Mouse (Mus musculus): ENCODE data around the gene Ntm. TPM values are rescaled to one million over a fixed set of nuclear protein-coding genes. Genes with fewer than 3 reads are reported as not detected.

Gene Ntm
- total RNA-seq, 2 experiments from 2014 or later: not detected

DNA sequence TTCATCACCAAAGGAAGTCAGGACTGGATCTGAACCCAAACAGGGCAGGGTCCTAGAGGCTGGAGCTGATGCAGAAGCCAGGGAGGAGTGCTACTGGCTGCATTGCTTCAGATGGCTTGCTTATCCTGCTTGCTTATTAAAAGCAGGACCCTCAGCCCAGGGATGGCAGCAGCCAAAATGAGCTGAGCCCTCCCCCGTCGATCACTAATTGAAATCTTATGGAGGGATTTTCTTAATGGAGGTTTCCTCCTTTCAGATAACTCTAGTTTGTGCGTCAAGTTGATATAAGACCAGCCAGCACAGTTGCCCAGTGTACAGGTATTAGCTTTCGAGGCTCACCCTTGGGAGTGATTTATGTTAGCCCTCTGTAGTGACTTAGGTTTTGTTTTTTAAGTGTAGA lies 826.9 kb downstream of the Ntm start:
- ATAC-seq (replicated peaks; ENCODE audit: low FRiP score, poor library complexity, severe bottlenecking): no peak

- no peak for ATAC-seq (replicated peaks; ENCODE audit: low FRiP score, poor library complexity, severe bottlenecking)
Measured at GRCm38 (mm10) chr9:29130717-29131292, 832.1 kb downstream of the Ntm start.

- no peak for ATAC-seq (replicated peaks; ENCODE audit: low FRiP score, poor library complexity, severe bottlenecking)
Measured at GRCm38 (mm10) chr9:29130316-29130715, 832.6 kb downstream of the Ntm start.

DNA sequence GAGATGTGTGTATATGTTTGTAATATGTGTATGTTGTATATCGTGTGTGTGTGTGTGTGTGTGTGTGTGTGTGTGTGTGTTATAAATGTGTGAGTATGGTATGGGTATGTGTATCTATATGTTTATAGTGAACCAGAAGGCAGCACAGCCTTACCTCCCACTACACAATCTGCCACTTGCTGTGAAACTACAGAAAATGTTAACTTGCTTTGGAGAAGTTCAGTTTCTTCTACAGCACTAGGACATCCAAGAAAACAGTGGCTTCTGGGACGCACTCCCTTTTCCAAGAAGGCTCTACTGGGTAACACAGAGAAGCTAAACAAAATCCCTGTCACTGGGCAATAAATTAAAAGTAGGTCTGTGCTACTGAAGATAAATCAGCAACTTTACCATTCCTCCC lies 834.5 kb downstream of the Ntm start:
- ATAC-seq (replicated peaks; ENCODE audit: low FRiP score, poor library complexity, severe bottlenecking): no peak

GRCm38 (mm10) chr9:29124455-29124854 lies 838.5 kb downstream of the Ntm start:
- no peak for ATAC-seq (replicated peaks; ENCODE audit: low FRiP score, poor library complexity, severe bottlenecking)

GRCm38 (mm10) chr9:29123828-29124227 lies 839.1 kb downstream of the Ntm start:
- no peak for ATAC-seq (replicated peaks; ENCODE audit: low FRiP score, poor library complexity, severe bottlenecking)

DNA sequence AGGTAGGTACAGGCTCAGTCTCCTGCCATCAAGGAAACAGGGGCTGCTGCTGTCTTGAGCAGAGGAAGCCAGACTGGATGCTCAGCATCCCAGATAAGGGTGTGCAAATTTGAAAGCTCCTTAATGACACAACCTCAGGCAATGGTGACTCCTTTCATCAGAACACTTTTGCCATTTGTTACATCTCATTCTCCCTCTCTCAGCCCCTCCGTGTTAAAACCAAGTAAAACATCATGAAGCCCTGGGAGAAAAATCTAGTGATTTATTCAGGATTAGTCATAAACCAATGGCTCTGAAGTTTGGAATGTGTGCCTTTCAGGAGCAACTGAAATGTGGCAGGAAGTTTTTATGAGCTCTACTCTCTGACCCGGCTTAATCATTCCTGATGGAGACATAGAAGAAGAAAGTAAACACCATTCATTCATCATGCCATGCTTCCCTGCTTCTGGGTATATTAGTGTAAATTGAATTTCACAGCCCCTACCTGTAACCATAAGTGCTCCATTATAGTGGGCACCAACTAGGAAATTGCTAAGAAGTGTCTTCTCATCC lies 845.3 kb downstream of the Ntm start:
- no peak for ATAC-seq (replicated peaks; ENCODE audit: low FRiP score, poor library complexity, severe bottlenecking)

DNA sequence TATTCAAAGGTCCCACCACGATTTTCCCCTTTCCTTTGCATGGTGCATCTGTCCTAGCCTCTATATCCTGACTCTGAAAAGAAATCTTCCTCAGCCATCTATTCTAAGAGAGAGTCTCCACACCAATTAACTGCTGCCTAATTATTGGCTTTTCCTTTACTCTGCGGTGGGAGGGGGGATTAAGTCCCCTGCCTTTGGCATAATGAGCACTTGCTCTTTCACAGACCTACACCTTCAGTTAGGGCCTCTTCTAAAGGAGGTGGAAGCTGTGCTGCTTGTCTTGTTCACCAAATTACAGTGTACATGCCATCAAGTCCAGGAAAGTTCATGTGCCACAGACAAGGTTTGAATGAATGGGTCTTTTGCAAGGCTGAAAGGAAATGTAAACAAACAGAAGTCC lies 847.6 kb downstream of the Ntm start:
- ATAC-seq (replicated peaks; ENCODE audit: low FRiP score, poor library complexity, severe bottlenecking): no peak

DNA sequence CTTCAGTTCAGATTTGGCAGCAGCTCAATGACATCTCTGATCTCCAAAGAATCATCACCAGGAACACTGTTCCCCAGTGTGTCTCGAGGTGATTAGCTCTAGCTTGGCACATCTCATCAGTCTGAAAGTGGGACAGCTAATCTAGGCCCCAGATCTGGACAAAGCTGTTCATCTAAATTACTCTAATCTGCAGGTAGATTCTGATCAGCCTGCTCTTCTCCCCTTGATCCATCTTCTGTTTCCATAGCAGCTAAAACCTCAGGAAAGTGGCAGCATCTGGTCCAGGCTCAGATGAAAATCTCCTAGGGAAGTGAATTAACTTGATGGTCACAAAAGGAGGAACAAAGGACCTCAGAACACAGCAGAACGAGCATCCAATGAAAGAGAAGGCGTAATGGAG lies 856.2 kb downstream of the Ntm start:
- no peak for ATAC-seq (replicated peaks; ENCODE audit: low FRiP score, poor library complexity, severe bottlenecking)

DNA sequence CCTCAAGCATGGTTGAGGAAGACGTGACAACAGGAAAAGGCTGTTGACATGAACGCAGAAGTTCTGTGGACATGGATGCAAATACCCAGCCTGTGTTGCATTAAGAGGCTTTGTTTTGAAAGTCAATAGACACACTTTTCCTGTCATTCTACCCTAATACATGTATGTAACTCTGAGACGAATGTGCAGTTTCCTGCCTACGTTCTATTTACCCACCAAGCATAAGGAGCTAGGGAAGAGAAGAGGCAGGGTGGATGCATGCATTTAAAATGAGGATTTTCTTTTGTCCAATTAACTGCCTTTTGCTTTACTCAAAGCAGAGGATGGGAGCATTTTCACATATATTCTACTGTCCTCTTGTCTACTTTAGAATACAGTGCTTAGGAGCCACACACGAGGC lies 858.5 kb downstream of the Ntm start:
- no peak for ATAC-seq (replicated peaks; ENCODE audit: low FRiP score, poor library complexity, severe bottlenecking)

DNA sequence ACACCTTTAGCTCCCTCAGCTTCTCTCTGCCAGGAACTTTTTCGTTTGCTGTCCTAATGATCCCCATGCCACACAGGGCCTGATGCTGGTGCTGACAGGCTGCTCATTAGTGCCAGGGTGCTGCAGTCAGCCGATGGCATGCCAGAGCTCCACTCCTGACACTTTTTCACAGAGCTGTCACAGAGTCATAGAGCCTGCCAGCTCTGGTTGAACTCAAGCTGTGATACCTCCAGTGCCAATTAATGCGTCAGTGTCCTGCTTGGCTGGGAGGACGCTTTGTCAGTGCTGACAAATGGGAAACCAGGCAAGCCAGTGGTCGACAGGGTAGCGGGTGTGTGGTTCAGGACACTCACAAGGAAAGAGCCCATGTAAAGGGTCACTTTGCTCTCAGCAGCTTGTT lies 858.9 kb downstream of the Ntm start:
- no peak for ATAC-seq (replicated peaks; ENCODE audit: low FRiP score, poor library complexity, severe bottlenecking)

GRCm38 (mm10) chr9:29100624-29101023 lies 862.3 kb downstream of the Ntm start:
- ATAC-seq (replicated peaks; ENCODE audit: low FRiP score, poor library complexity, severe bottlenecking): no peak

GRCm38 (mm10) chr9:29092443-29092842 lies 870.5 kb downstream of the Ntm start:
- no peak for ATAC-seq (replicated peaks; ENCODE audit: low FRiP score, poor library complexity, severe bottlenecking)

- ATAC-seq (replicated peaks; ENCODE audit: low FRiP score, poor library complexity, severe bottlenecking): no peak
Measured at GRCm38 (mm10) chr9:29088657-29089056, 874.3 kb downstream of the Ntm start.

- ATAC-seq (replicated peaks; ENCODE audit: low FRiP score, poor library complexity, severe bottlenecking): no peak
Measured at GRCm38 (mm10) chr9:29087656-29088055, 875.3 kb downstream of the Ntm start.

GRCm38 (mm10) chr9:29087171-29087570 lies 875.8 kb downstream of the Ntm start:
- ATAC-seq (replicated peaks; ENCODE audit: low FRiP score, poor library complexity, severe bottlenecking): no peak

DNA sequence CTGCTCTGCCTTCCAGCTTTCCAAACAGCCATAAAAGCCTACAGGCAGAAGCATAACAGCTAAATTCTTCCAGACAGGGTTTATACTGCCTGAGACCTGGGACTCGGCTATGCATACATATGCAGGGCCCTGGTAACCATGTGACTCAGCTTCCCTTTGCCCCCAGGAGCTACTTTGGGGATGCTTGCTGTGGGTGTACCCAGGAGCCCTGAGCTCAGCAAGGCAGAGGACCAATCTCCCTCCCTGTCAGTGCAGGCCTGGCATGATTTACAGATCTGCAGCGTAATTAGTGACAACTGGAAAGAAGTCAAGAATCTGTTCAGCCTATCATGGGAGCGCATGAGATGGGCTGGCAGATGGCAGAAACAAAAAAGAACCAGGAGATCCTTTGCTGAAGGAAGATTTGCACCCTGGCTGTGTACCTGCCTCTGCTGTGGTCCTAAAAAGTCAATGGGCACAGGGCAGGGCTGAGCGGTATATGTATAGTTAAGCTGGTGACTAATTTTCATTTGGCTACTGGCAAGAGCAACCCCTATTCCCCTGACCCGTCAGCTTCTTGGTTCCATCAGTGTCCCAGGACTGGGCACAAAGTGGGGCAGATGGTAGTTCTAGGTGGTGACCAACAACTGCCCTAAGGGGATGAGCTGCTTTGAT lies 886.9 kb downstream of the Ntm start:
- no peak for ATAC-seq (replicated peaks; ENCODE audit: low FRiP score, poor library complexity, severe bottlenecking)

DNA sequence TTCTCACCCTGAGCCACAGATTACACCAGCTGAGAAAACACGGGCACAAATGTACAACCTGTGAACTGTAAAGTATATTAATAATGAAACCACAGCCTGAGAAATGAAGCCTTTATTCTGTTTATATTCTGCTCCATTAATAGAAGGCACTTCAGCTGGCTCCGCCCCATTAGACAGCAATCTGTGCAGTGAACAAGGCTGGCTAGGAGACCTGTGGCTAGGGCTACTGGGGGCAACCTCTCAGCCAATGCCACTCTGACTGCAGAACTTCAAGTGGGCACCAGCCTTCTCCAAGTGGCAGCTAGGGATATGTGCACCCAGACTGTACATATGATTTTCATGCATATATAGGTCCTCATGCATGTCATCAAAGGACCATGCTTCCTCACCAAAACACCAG lies 887.7 kb downstream of the Ntm start:
- no peak for ATAC-seq (replicated peaks; ENCODE audit: low FRiP score, poor library complexity, severe bottlenecking)

DNA sequence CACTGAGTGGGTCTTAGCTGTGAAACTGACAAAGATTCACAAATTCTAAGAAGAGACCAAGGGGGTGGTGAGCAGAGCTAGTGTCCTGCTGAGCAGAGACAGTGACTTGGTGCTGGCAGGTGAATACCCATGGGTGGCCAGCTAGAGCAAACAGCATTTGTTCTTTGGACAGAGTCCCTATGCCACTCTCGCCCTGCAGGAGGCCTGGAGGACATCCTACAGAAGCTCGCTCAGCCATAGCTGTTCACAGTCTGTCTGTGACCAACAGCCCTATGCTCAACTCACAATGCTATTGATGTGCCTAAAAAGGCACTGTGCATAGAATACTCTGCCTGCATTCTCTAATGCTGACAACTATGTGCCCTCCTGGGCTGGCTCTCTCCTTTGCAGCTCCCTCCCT lies 888.4 kb downstream of the Ntm start:
- no peak for ATAC-seq (replicated peaks; ENCODE audit: low FRiP score, poor library complexity, severe bottlenecking)

GRCm38 (mm10) chr9:29071997-29072396 lies 890.9 kb downstream of the Ntm start:
- ATAC-seq (replicated peaks; ENCODE audit: low FRiP score, poor library complexity, severe bottlenecking): no peak

GRCm38 (mm10) chr9:29067572-29067971 lies 895.4 kb downstream of the Ntm start:
- no peak for ATAC-seq (replicated peaks; ENCODE audit: low FRiP score, poor library complexity, severe bottlenecking)

- no peak for ATAC-seq (replicated peaks; ENCODE audit: low FRiP score, poor library complexity, severe bottlenecking)
Measured at GRCm38 (mm10) chr9:29060293-29060692, 902.6 kb downstream of the Ntm start.

All from erythroid progenitor cell, adult 5-6 weeks (primary cell).